Mouse (Mus musculus) embryonic fibroblast, embryonic 13.5 days (primary cell): Measurements from ENCODE around the gene Pax8. TPM values are rescaled to one million over a fixed set of nuclear protein-coding genes. Genes with fewer than 3 reads are reported as not detected.
A peak's percentile ranks its signal among the peaks of the same experiment; 100 is the strongest.

Experiments
- H3K27ac ChIP-seq: 2 replicates; pipeline ENCODE4 v1.5.1; 2012; ENCODE audit warnings: low read length, control low read depth, inconsistent platforms; ENCODE audit not compliant: insufficient read depth
- H3K4me1 ChIP-seq: 2 replicates; pipeline ENCODE4 v1.6.1; 2011; ENCODE audit warnings: low read length; ENCODE audit not compliant: control insufficient read depth, insufficient read depth
- H3K4me3 ChIP-seq: 2 replicates; pipeline ENCODE4 v1.5.1; 2011; ENCODE audit warnings: mild to moderate bottlenecking, control low read depth, low read length; ENCODE audit not compliant: insufficient read depth
- CTCF ChIP-seq: IDR thresholded peaks from 2 replicates; pipeline ENCODE4 v1.5.1; 2011; ENCODE audit warnings: mild to moderate bottlenecking, control low read depth, low read length, moderate library complexity, borderline replicate concordance; ENCODE audit not compliant: insufficient read depth
- POLR2A ChIP-seq: IDR thresholded peaks from 2 replicates; pipeline ENCODE4 v1.6.1; 2011; ENCODE audit warnings: low read depth, mild to moderate bottlenecking, control low read depth, low read length, moderate library complexity
- polyA plus RNA-seq: library from polyadenylated mRNA; stranded (reverse); fragments of >200 nt; gene quantifications from 2 replicates; pipeline ENCODE4 v1.2.4, GENCODE M21; 2011; ENCODE audit warnings: low read depth; ENCODE audit not compliant: missing spikeins, insufficient read length

Gene Pax8
- polyA plus RNA-seq = 0.79 and 0.92 TPM in 2 replicates

DNA sequence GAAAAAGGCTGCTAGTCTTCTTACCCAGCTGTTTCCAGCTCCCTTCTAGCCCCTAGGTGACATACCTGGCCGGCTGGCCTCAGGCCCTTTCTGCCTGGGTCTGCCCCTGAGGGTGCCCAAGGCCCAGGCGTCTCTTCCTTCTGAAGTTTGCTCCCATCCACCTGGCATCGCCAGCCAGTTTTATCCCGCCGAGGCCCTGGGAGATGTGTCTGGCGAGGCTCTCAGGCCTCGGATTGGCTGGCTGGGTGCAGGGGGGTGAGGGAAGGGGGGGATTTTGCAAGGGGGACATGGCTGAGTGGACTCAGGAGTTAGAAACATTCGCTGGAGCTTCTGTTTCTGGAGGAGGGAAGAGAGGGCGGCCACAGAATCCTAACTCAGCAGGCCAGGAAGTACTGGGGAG lies at the start of gene Pax8:
TSS of gene Pax8 (minus strand) at position 180 of the 400 bp plus-strand sequence.
- no peak within 1 kb of the TSS for H3K4me3 ChIP-seq
- peaks cover 5% of the 10 kb centered on the region; the same call in 1 of the 2 replicates for H3K4me1 ChIP-seq
- H3K27ac ChIP-seq = no peak within 1 kb of the TSS
- TF ChIP-seq CTCF = no peak
- TF ChIP-seq POLR2A = no peak

DNA sequence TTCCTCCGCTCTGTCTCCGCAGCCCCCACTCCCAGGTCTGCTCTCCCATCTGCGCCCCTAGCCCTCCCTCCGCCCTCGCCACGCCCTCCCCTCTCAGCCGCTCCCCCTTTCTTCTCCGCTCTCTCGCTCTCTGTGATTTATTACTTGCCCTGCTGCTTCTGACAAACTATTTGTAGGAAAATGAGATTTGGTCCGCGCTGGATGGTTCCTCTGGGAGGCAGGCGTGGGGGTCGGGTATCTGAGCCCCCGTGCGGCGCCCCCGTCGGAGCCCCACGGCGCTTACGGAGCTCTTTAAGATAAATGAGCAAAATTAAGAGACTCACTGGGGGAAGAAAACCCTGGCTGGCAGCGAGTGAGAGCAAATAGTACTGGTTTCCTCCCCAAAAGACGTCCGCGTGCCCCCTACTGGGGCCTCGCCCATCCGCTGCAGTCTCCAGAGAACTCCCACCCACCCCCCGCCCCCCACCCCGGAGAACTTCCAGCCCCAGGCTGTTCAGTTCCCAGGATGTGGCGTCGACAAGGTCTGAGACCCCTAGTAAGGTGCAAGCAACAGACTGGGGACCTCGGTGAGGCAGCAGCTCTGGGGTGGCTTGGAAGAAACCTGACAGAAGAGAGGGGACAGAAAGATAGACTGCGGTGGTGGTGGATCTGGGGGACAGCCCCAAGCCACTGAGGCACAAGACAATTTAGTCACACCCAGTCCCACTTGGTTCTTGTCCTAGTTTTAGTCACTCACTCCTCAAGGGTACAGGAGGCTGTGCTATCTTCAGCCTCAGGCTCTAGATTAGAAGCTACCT lies 46.2 kb upstream of the Pax8 start:
- no peak overlapping the region for H3K27ac ChIP-seq
- 0 out of 2 replicates have a peak, but pooled peaks have one; percentile 35 for TF ChIP-seq POLR2A
- TF ChIP-seq CTCF = no peak

DNA sequence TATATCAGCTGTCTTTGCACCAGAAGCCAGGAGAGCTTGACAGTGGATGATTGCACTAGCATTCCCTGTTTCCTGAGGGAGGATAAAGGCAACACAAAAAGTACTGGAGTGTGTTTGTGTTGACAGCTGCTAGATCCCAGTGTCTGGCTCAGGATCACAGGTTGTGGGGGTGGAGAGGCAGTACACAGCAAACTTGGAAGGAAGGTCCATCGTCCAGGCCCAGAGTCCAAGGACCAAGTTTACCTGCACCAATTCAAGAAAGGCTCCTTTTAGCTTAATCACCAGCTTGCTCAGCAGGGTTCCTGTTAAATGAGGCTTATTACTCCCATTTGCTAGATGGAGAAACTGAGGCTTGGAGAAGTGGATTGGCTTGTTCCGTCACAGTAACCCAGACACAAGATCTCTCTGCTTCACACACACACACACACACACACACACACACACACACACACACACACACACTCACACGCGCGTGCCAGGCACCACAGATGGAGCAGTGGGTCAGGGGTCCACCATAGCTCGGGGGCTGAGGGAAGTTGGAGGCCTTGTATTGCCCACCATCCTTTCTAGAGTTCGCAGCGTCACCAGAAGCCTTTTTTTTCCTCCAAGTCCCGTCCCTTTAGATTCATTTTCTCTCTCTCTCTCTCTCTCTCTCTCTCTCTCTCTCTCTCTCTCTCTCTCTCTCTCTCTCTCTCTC lies 45.3 kb upstream of the Pax8 start:
- TF ChIP-seq POLR2A = no peak; the same call in 1 of the 2 replicates
- TF ChIP-seq CTCF = no peak
- Histone ChIP-seq H3K27ac (no peak overlapping the region; the same call in 1 of the 2 replicates), H3K4me3 (0 out of 2 replicates have a peak overlapping the region, but pooled peaks have one; percentile 41)

More for the DNA sequence above, 46.2 kb upstream of the Pax8 start:
- H3K4me3 ChIP-seq = peak overlapping the region; percentile 41
- H3K4me1 ChIP-seq = peaks cover 4% of the 10 kb centered on the region; the same call in 1 of the 2 replicates

DNA sequence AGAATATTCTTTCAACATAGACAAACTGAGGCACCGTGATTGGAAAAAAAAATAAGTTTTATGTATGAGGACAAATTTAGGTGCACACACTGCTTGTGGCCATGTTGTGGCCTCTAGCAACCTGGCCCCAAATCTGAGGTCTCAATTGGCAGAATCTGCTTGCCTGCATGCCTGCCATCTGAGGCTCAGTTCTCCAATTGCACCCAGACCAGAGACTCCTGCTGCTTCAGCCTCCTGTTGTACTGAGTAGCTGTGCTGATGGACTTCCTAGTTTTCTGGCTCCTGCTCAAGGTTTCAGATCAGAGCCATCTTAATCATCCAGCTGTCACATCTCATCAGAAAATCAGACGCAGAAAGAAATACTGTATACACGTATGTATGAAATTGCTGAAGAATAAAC lies 41.5 kb upstream of the Pax8 start:
- Histone ChIP-seq H3K27ac (no peak overlapping the region), H3K4me3 (no peak overlapping the region), H3K4me1 (peaks cover 4% of the 10 kb centered on the region; the same call in 1 of the 2 replicates)
- TF ChIP-seq CTCF = no peak
- TF ChIP-seq POLR2A = no peak

More for the DNA sequence above, 45.3 kb upstream of the Pax8 start:
- peaks cover 4% of the 10 kb centered on the region; the same call in 1 of the 2 replicates for H3K4me1 ChIP-seq

DNA sequence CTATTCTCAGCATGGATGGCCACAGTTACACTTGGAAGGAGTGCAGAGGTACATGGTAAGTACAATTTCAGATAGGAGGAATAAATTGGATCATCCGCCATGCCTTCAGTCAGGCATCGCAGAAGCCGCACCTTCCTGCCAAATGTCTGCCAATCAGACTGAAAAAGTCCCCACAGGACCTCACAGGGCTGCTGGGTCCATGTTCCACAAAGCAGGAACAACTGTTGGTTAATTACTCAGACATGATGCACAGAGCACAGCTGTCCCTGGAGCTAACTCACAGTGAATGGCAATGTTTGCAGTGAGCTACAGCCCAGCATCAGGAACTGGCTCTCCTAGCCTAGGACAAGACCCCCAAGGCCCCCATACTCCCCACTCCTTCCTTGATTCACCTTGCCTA lies 32.0 kb upstream of the Pax8 start:
- no peak overlapping the region for H3K4me3 ChIP-seq
- no peak overlapping the region for H3K27ac ChIP-seq
- no peaks in the 10 kb centered on the region for H3K4me1 ChIP-seq
- TF ChIP-seq POLR2A = no peak
- no peak for TF ChIP-seq CTCF

DNA sequence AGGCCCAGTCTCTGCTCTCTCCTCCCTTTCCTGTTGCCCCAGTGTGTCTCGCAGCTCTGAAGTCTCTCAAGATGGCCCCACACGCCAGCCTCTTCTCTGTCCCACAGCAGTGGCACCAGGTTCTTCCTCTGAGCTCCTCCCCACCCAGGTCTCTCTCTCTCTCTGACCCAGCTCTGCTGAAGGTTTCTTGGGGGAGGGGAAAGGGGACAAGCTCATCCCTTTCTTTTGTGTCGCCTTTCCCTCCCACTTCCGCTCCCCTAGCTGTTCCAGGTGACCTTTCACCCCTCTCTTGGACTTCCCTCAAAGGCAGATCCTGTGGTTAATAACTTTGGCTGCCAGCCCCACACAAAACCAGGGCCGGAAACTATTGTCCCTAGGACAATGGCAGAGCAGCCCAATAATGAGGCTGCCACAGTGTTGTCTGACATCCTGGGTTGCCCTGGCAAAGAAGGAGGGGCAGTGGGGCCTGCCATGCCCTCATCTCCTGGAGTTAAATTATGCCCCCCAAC lies 27.6 kb upstream of the Pax8 start:
- Histone ChIP-seq H3K4me3 (no peak overlapping the region), H3K27ac (no peak overlapping the region)
- TF ChIP-seq POLR2A (no peak), CTCF (no peak)

DNA sequence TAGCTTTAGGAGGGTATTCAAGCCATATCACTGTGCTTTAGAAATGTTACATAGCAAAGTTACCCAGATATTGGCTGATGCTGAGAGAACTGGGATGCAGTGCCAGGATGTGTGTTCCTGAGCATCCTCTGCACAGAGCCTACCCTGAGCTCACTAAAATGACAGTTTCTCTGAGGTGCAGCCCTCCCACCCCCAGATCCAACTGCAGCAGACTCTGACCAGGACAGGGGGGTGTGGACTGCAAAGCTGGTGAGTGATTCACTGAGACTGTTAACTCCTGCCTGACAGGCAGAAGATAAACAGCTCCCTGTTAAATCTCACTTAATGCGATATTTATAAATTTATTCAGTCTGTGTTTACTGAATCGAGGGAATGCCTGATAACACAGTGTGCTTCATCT lies 25.5 kb upstream of the Pax8 start:
- H3K27ac ChIP-seq = no peak overlapping the region
- H3K4me3 ChIP-seq = no peak overlapping the region
- TF ChIP-seq POLR2A (no peak), CTCF (no peak)
- no peaks in the 10 kb centered on the region for H3K4me1 ChIP-seq

More for the DNA sequence above, 27.6 kb upstream of the Pax8 start:
- no peaks in the 10 kb centered on the region for H3K4me1 ChIP-seq

DNA sequence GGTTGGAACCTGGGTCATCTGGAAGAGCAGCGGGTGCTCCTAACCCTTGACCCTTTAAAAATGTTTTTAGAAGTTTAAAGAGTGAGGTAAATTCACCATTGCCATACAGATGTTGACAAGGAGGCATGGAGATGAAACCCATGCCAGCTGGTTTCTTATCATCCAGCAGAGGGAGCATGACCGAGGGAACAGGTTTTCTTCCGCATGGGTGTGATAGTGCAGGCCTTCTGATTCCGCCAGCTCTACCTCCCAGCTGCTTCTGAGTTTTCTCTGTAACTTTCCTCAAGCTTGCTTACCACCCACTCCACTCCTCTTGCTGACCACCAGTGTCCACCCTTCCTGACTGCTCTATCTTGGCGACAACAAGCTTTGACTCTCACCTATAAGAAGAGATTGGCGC lies 15.2 kb upstream of the Pax8 start:
- Histone ChIP-seq H3K4me3 (no peak overlapping the region), H3K27ac (no peak overlapping the region), H3K4me1 (no peaks in the 10 kb centered on the region)
- TF ChIP-seq CTCF (no peak), POLR2A (no peak)

DNA sequence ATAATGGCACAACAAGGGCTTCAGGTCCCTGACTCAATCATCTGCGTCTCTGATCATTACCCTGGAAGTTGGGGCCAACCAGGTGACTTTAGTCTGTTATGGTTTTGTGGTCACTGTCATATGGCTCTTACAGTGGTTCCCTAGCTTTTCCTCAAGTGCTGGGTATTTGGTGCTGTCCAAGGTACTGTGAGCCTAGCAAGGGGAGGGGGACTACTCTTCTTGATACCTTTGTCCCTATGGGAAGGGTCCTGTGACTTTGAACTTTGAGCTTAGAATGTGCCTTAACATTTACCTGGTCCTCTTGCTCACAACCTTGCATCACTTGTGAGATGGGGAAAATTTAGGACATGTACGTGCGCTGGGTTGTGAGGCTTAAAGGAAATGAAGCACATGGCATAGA lies 13.3 kb upstream of the Pax8 start:
- no peak overlapping the region for H3K4me3 ChIP-seq
- H3K27ac ChIP-seq = no peak overlapping the region
- H3K4me1 ChIP-seq = no peaks in the 10 kb centered on the region
- TF ChIP-seq POLR2A (no peak), CTCF (no peak)
